Mouse (Mus musculus): ENCODE results near the gene Vps25. TPM values are rescaled to one million over a fixed set of nuclear protein-coding genes. Genes with fewer than 3 reads are reported as not detected.

Vps25 gene
- polyA plus RNA-seq (2014; fragmentation: Nextera tagmentation; extraction: Ambion mirVana) = 111 and 134 TPM in 2 replicates

- Histone ChIP-seq H3K27me3 (ENCODE audit: control insufficient read depth, insufficient read depth, low read length) (no peaks in the 10 kb centered on the region), H3K4me2 (ENCODE audit: low read length) (peak within 1 kb of the TSS; percentile 82), H3K4me3 (replicated peaks; ENCODE audit: low read depth, low read length) (peak within 1 kb of the TSS; percentile 93), H3K9ac (replicated peaks; ENCODE audit: low read length) (peak within 1 kb of the TSS; percentile 88), H3K36me3 (ENCODE audit: control insufficient read depth, insufficient read depth, low read length) (peaks cover 3% of the 10 kb centered on the region), H3K4me1 (ENCODE audit: control insufficient read depth, insufficient read depth, low read length) (peaks cover 14% of the 10 kb centered on the region; the same call in 1 of the 2 replicates), H3K27ac (replicated peaks; ENCODE audit: low read depth, low read length) (peak within 1 kb of the TSS; percentile 88), H3K9me3 (ENCODE audit: control insufficient read depth, low read length) (no peaks in the 10 kb centered on the region)
- peak; percentile 92 for DNase-seq
- under 1% methylated on average over 40 of the region's 40 CpGs for WGBS
- peak; percentile 71; the same call in 1 of the 2 replicates for ATAC-seq (ENCODE audit: low FRiP score, low TSS enrichment)
Measured at GRCm38 (mm10) chr11:101253613-101254389, at the start of gene Vps25. Vps25 (plus strand) TSS chr11:101253707.

GRCm38 (mm10) chr11:101211970-101212369 lies 41.5 kb upstream of the Vps25 start:
- 46% methylated on average over 3 of the region's 3 CpGs for WGBS
- H3K4me2 ChIP-seq (ENCODE audit: low read length) = no peak overlapping the region
- no peak overlapping the region for H3K27ac ChIP-seq (replicated peaks; ENCODE audit: low read depth, low read length)
- H3K36me3 ChIP-seq (ENCODE audit: control insufficient read depth, insufficient read depth, low read length) = peaks cover 58% of the 10 kb centered on the region
- H3K27me3 ChIP-seq (ENCODE audit: control insufficient read depth, insufficient read depth, low read length) = no peaks in the 10 kb centered on the region
- H3K4me1 ChIP-seq (ENCODE audit: control insufficient read depth, insufficient read depth, low read length) = no peaks in the 10 kb centered on the region
- H3K9me3 ChIP-seq (ENCODE audit: control insufficient read depth, low read length) = no peaks in the 10 kb centered on the region
- no peak overlapping the region for H3K9ac ChIP-seq (replicated peaks; ENCODE audit: low read length)
- ATAC-seq (ENCODE audit: low FRiP score, low TSS enrichment) = no peak
- H3K4me3 ChIP-seq (replicated peaks; ENCODE audit: low read depth, low read length) = no peak overlapping the region
- DNase-seq = peak; percentile 93

- peaks cover 32% of the 10 kb centered on the region for H3K36me3 ChIP-seq (ENCODE audit: control insufficient read depth, insufficient read depth, low read length)
- no peak overlapping the region for H3K4me3 ChIP-seq (replicated peaks; ENCODE audit: low read depth, low read length)
- H3K9ac ChIP-seq (replicated peaks; ENCODE audit: low read length) = no peak overlapping the region
- no peak overlapping the region for H3K27ac ChIP-seq (replicated peaks; ENCODE audit: low read depth, low read length)
- H3K9me3 ChIP-seq (ENCODE audit: control insufficient read depth, low read length) = no peaks in the 10 kb centered on the region
- H3K4me2 ChIP-seq (ENCODE audit: low read length) = no peak overlapping the region
- 90% methylated on average over 5 of the region's 5 CpGs for WGBS
- no peaks in the 10 kb centered on the region for H3K4me1 ChIP-seq (ENCODE audit: control insufficient read depth, insufficient read depth, low read length)
- no peak for ATAC-seq (ENCODE audit: low FRiP score, low TSS enrichment)
- no peak for DNase-seq
- H3K27me3 ChIP-seq (ENCODE audit: control insufficient read depth, insufficient read depth, low read length) = no peaks in the 10 kb centered on the region
Measured at GRCm38 (mm10) chr11:101216936-101217335, 36.6 kb upstream of the Vps25 start.

- H3K4me1 ChIP-seq (ENCODE audit: control insufficient read depth, insufficient read depth, low read length) = no peaks in the 10 kb centered on the region
- DNase-seq = no peak
- H3K36me3 ChIP-seq (ENCODE audit: control insufficient read depth, insufficient read depth, low read length) = peaks cover 30% of the 10 kb centered on the region
Measured at GRCm38 (mm10) chr11:101218436-101219055, 35.0 kb upstream of the Vps25 start.

GRCm38 (mm10) chr11:101220853-101221252 lies 32.7 kb upstream of the Vps25 start:
- Histone ChIP-seq H3K4me3 (replicated peaks; ENCODE audit: low read depth, low read length) (no peak overlapping the region), H3K27ac (replicated peaks; ENCODE audit: low read depth, low read length) (no peak overlapping the region), H3K4me2 (ENCODE audit: low read length) (no peak overlapping the region), H3K9ac (replicated peaks; ENCODE audit: low read length) (no peak overlapping the region), H3K36me3 (ENCODE audit: control insufficient read depth, insufficient read depth, low read length) (0 out of 2 replicates have a peak, but pooled peaks cover 8% of the 10 kb centered on the region), H3K9me3 (ENCODE audit: control insufficient read depth, low read length) (no peaks in the 10 kb centered on the region), H3K4me1 (ENCODE audit: control insufficient read depth, insufficient read depth, low read length) (no peaks in the 10 kb centered on the region), H3K27me3 (ENCODE audit: control insufficient read depth, insufficient read depth, low read length) (no peaks in the 10 kb centered on the region)
- WGBS = 56% methylated on average over 2 of the region's 2 CpGs
- ATAC-seq (ENCODE audit: low FRiP score, low TSS enrichment) (no peak), DNase-seq (no peak)

More at GRCm38 (mm10) chr11:101218436-101219055, 35.0 kb upstream of the Vps25 start:
- Histone ChIP-seq H3K9ac (replicated peaks; ENCODE audit: low read length) (no peak overlapping the region), H3K4me3 (replicated peaks; ENCODE audit: low read depth, low read length) (no peak overlapping the region), H3K9me3 (ENCODE audit: control insufficient read depth, low read length) (no peaks in the 10 kb centered on the region), H3K27ac (replicated peaks; ENCODE audit: low read depth, low read length) (no peak overlapping the region), H3K27me3 (ENCODE audit: control insufficient read depth, insufficient read depth, low read length) (no peaks in the 10 kb centered on the region), H3K4me2 (ENCODE audit: low read length) (no peak overlapping the region)
- 85% methylated on average over 10 of the region's 10 CpGs for WGBS
- ATAC-seq (ENCODE audit: low FRiP score, low TSS enrichment) = no peak

- Histone ChIP-seq H3K9ac (replicated peaks; ENCODE audit: low read length) (no peak overlapping the region), H3K4me3 (replicated peaks; ENCODE audit: low read depth, low read length) (no peak overlapping the region), H3K4me2 (ENCODE audit: low read length) (no peak overlapping the region), H3K9me3 (ENCODE audit: control insufficient read depth, low read length) (no peaks in the 10 kb centered on the region), H3K36me3 (ENCODE audit: control insufficient read depth, insufficient read depth, low read length) (0 out of 2 replicates have a peak, but pooled peaks cover 3% of the 10 kb centered on the region), H3K27ac (replicated peaks; ENCODE audit: low read depth, low read length) (no peak overlapping the region), H3K27me3 (ENCODE audit: control insufficient read depth, insufficient read depth, low read length) (no peaks in the 10 kb centered on the region), H3K4me1 (ENCODE audit: control insufficient read depth, insufficient read depth, low read length) (no peaks in the 10 kb centered on the region)
- whole genome bisulfite sequencing = 90% methylated on average over 8 of the region's 8 CpGs
- no peak for ATAC-seq (ENCODE audit: low FRiP score, low TSS enrichment)
- DNase-seq = no peak
Measured at GRCm38 (mm10) chr11:101221306-101221986, 32.1 kb upstream of the Vps25 start.

GRCm38 (mm10) chr11:101224337-101224736 lies 29.2 kb upstream of the Vps25 start:
- H3K9ac ChIP-seq (replicated peaks; ENCODE audit: low read length) = no peak overlapping the region
- no peak overlapping the region for H3K27ac ChIP-seq (replicated peaks; ENCODE audit: low read depth, low read length)
- no peak overlapping the region for H3K4me2 ChIP-seq (ENCODE audit: low read length)
- H3K4me1 ChIP-seq (ENCODE audit: control insufficient read depth, insufficient read depth, low read length) = no peaks in the 10 kb centered on the region
- H3K27me3 ChIP-seq (ENCODE audit: control insufficient read depth, insufficient read depth, low read length) = no peaks in the 10 kb centered on the region
- no peaks in the 10 kb centered on the region for H3K36me3 ChIP-seq (ENCODE audit: control insufficient read depth, insufficient read depth, low read length)
- 93% methylated on average over 3 of the region's 3 CpGs for WGBS
- H3K9me3 ChIP-seq (ENCODE audit: control insufficient read depth, low read length) = no peaks in the 10 kb centered on the region
- ATAC-seq (ENCODE audit: low FRiP score, low TSS enrichment) = no peak
- no peak for DNase-seq
- no peak overlapping the region for H3K4me3 ChIP-seq (replicated peaks; ENCODE audit: low read depth, low read length)

GRCm38 (mm10) chr11:101225331-101226064 lies 28.0 kb upstream of the Vps25 start:
- H3K4me2 ChIP-seq (ENCODE audit: low read length) = peak overlapping the region; percentile 92
- no peak for ATAC-seq (ENCODE audit: low FRiP score, low TSS enrichment)
- DNase-seq = no peak
- H3K27me3 ChIP-seq (ENCODE audit: control insufficient read depth, insufficient read depth, low read length) = no peaks in the 10 kb centered on the region
- H3K36me3 ChIP-seq (ENCODE audit: control insufficient read depth, insufficient read depth, low read length) = no peaks in the 10 kb centered on the region
- 0 out of 2 replicates have a peak overlapping the region, but pooled peaks have one; percentile 41 for H3K27ac ChIP-seq (replicated peaks; ENCODE audit: low read depth, low read length)
- H3K9ac ChIP-seq (replicated peaks; ENCODE audit: low read length) = peak overlapping the region; percentile 73
- H3K4me3 ChIP-seq (replicated peaks; ENCODE audit: low read depth, low read length) = peak overlapping the region; percentile 81
- H3K4me1 ChIP-seq (ENCODE audit: control insufficient read depth, insufficient read depth, low read length) = no peaks in the 10 kb centered on the region
- no peaks in the 10 kb centered on the region for H3K9me3 ChIP-seq (ENCODE audit: control insufficient read depth, low read length)
- WGBS = 20% methylated on average over 25 of the region's 25 CpGs
